Mouse (Mus musculus) stomach, embryonic 14.5 days (tissue): ENCODE measurements around the gene Fam214b. TPM values are rescaled to one million over a fixed set of nuclear protein-coding genes. Genes with fewer than 3 reads are reported as not detected.
A peak's percentile ranks its signal among the peaks of the same experiment; 100 is the strongest.

Experiments used
- ATAC-seq: fragments of 200-750 bp; cut with Nextera tagmentation; 2 replicates; pipeline ENCODE4 v1.8.0; 2017; ENCODE audit warnings: low read depth, moderate TSS enrichment; ENCODE audit not compliant: insufficient number of reproducible peaks, insufficient read depth, low FRiP score
- H3K27ac ChIP-seq: fragments of 300-500 bp; sonication (generic); 2 replicates; pipeline ENCODE4 v1.5.1; 2014; ENCODE audit warnings: mild to moderate bottlenecking, low read length, moderate library complexity, mixed read lengths
- H3K27me3 ChIP-seq: fragments of 300-500 bp; sonication (generic); 2 replicates; pipeline ENCODE4 v1.6.1; 2014; ENCODE audit warnings: low read length, control low read depth, mixed read lengths; ENCODE audit not compliant: control insufficient read depth, insufficient read depth
- H3K36me3 ChIP-seq: fragments of 300-500 bp; sonication (generic); 2 replicates; pipeline ENCODE4 v1.6.1; 2014; ENCODE audit warnings: mild to moderate bottlenecking, control low read depth, low read length, moderate library complexity, mixed read lengths; ENCODE audit not compliant: control insufficient read depth, insufficient read depth
- H3K4me1 ChIP-seq: fragments of 300-500 bp; sonication (generic); 2 replicates; pipeline ENCODE4 v1.6.1; 2014; ENCODE audit warnings: low read length, control low read depth, mixed read lengths; ENCODE audit not compliant: control insufficient read depth, insufficient read depth
- H3K4me2 ChIP-seq: fragments of 300-500 bp; sonication (generic); replicated peaks from 2 replicates; pipeline ENCODE4 v1.6.1; 2014; ENCODE audit warnings: low read depth, low read length, control low read depth
- H3K4me3 ChIP-seq: fragments of 300-500 bp; sonication (generic); 2 replicates; pipeline ENCODE4 v1.5.1; 2014; ENCODE audit warnings: low read depth, low read length, control low read depth
- H3K9ac ChIP-seq: fragments of 300-500 bp; sonication (generic); replicated peaks from 2 replicates; pipeline ENCODE4 v1.6.1; 2014; ENCODE audit warnings: low read depth, mild to moderate bottlenecking, control low read depth, low read length, moderate library complexity, mixed read lengths
- H3K9me3 ChIP-seq: fragments of 300-500 bp; sonication (generic); 2 replicates; pipeline ENCODE4 v1.6.1; 2016; ENCODE audit warnings: low read depth, low read length, control low read depth; ENCODE audit not compliant: control insufficient read depth
- WGBS: fragments of 180-500 bp; shearing (Covaris S2); extraction: QIAGEN DNeasy Blood & Tissue Kit; methylation state at CpG from one replicate; pipeline ENCODE4 v1.1.7; 2014; 5-methylcytosine and 5-hydroxymethylcytosine counted together
- polyA plus RNA-seq: library from polyadenylated mRNA; unstranded; fragments of >200 nt; fragmentation: Nextera tagmentation; extraction: Ambion mirVana; gene quantifications from 2 replicates; pipeline ENCODE4 v1.2.1, GENCODE M21; 2014

The Fam214b gene
- polyA plus RNA-seq, result 10.0 and 10.6 TPM in 2 replicates

- ATAC-seq, result peak; percentile 95
- H3K4me1 ChIP-seq, result peaks cover 19% of the 10 kb centered on the region
- WGBS, result under 1% methylated on average over 33 of the region's 33 CpGs
Measured at GRCm38 (mm10) chr4:43045659-43046302, at the start of gene Fam214b. TSS of gene Fam214b (minus strand) at chr4:43046220.

GRCm38 (mm10) chr4:43091183-43091582 is 45.2 kb upstream of the Fam214b start:
- ATAC-seq, result no peak; the same call in 1 of the 2 replicates
- H3K9ac ChIP-seq, result no peak overlapping the region
- peak overlapping the region; percentile 27; the same call in 1 of the 2 replicates for H3K27ac ChIP-seq
- H3K4me1 ChIP-seq, result peaks cover 2% of the 10 kb centered on the region; the same call in 1 of the 2 replicates
- no peak overlapping the region for H3K4me2 ChIP-seq
- no peak overlapping the region for H3K4me3 ChIP-seq
- H3K9me3 ChIP-seq, result no peaks in the 10 kb centered on the region
- no peaks in the 10 kb centered on the region for H3K36me3 ChIP-seq
- WGBS, result 36% methylated on average over 4 of the region's 4 CpGs
- H3K27me3 ChIP-seq, result no peaks in the 10 kb centered on the region

More at GRCm38 (mm10) chr4:43045659-43046302, at the start of gene Fam214b:
- Histone ChIP-seq H3K4me2 (peak within 1 kb of the TSS; percentile 72), H3K9me3 (no peaks in the 10 kb centered on the region), H3K36me3 (no peaks in the 10 kb centered on the region), H3K27ac (peak within 1 kb of the TSS; percentile 52; the same call in 1 of the 2 replicates), H3K9ac (peak within 1 kb of the TSS; percentile 30; the same call in 1 of the 2 replicates), H3K27me3 (no peaks in the 10 kb centered on the region), H3K4me3 (peak within 1 kb of the TSS; percentile 47)

GRCm38 (mm10) chr4:43089950-43090349 is 43.9 kb upstream of the Fam214b start:
- H3K4me3 ChIP-seq, result no peak overlapping the region
- no peaks in the 10 kb centered on the region for H3K9me3 ChIP-seq
- no peak overlapping the region for H3K9ac ChIP-seq

GRCm38 (mm10) chr4:43082458-43082857 is 36.4 kb upstream of the Fam214b start:
- Histone ChIP-seq H3K4me2 (no peak overlapping the region), H3K9me3 (no peaks in the 10 kb centered on the region)
- 65% methylated on average over 2 of the region's 2 CpGs for WGBS

More at GRCm38 (mm10) chr4:43089950-43090349, 43.9 kb upstream of the Fam214b start:
- H3K36me3 ChIP-seq, result no peaks in the 10 kb centered on the region
- 89% methylated on average over 2 of the region's 2 CpGs for WGBS
- peaks cover 2% of the 10 kb centered on the region; the same call in 1 of the 2 replicates for H3K4me1 ChIP-seq
- no peak overlapping the region for H3K27ac ChIP-seq
- ATAC-seq, result no peak
- no peak overlapping the region for H3K4me2 ChIP-seq
- no peaks in the 10 kb centered on the region for H3K27me3 ChIP-seq

GRCm38 (mm10) chr4:43078071-43078718 is 32.2 kb upstream of the Fam214b start:
- Histone ChIP-seq H3K9me3 (no peaks in the 10 kb centered on the region), H3K4me3 (no peak overlapping the region), H3K4me2 (no peak overlapping the region), H3K27ac (no peak overlapping the region), H3K9ac (no peak overlapping the region), H3K4me1 (no peaks in the 10 kb centered on the region), H3K27me3 (no peaks in the 10 kb centered on the region), H3K36me3 (no peaks in the 10 kb centered on the region)
- WGBS, result 49% methylated on average over 7 of the region's 7 CpGs
- ATAC-seq, result no peak

More at GRCm38 (mm10) chr4:43082458-43082857, 36.4 kb upstream of the Fam214b start:
- Histone ChIP-seq H3K27me3 (no peaks in the 10 kb centered on the region), H3K27ac (no peak overlapping the region), H3K36me3 (no peaks in the 10 kb centered on the region), H3K9ac (no peak overlapping the region), H3K4me3 (no peak overlapping the region), H3K4me1 (no peaks in the 10 kb centered on the region)
- ATAC-seq, result no peak

GRCm38 (mm10) chr4:43074923-43075322 is 28.9 kb upstream of the Fam214b start:
- no peaks in the 10 kb centered on the region for H3K9me3 ChIP-seq
- no peak for ATAC-seq
- H3K27ac ChIP-seq, result no peak overlapping the region
- no peak overlapping the region for H3K4me2 ChIP-seq
- no peaks in the 10 kb centered on the region for H3K4me1 ChIP-seq
- H3K36me3 ChIP-seq, result no peaks in the 10 kb centered on the region
- H3K9ac ChIP-seq, result no peak overlapping the region
- no peak overlapping the region for H3K4me3 ChIP-seq
- H3K27me3 ChIP-seq, result no peaks in the 10 kb centered on the region

GRCm38 (mm10) chr4:43065471-43065870 is 19.5 kb upstream of the Fam214b start:
- WGBS, result 94% methylated on average over 4 of the region's 4 CpGs
- Histone ChIP-seq H3K9ac (no peak overlapping the region), H3K27me3 (no peaks in the 10 kb centered on the region), H3K27ac (no peak overlapping the region), H3K9me3 (no peaks in the 10 kb centered on the region), H3K4me1 (no peaks in the 10 kb centered on the region), H3K36me3 (no peaks in the 10 kb centered on the region), H3K4me3 (no peak overlapping the region), H3K4me2 (no peak overlapping the region)
- no peak for ATAC-seq

- no peaks in the 10 kb centered on the region for H3K36me3 ChIP-seq
- no peaks in the 10 kb centered on the region for H3K9me3 ChIP-seq
- peak overlapping the region; percentile 86; the same call in 1 of the 2 replicates for H3K4me2 ChIP-seq
- 0 out of 2 replicates have a peak, but pooled peaks cover 3% of the 10 kb centered on the region for H3K4me1 ChIP-seq
- ATAC-seq, result no peak
- no peak overlapping the region for H3K27ac ChIP-seq
- peak overlapping the region; percentile 70; the same call in 1 of the 2 replicates for H3K4me3 ChIP-seq
- H3K9ac ChIP-seq, result no peak overlapping the region
- no peaks in the 10 kb centered on the region; the same call in 1 of the 2 replicates for H3K27me3 ChIP-seq
- WGBS, result 47% methylated on average over 3 of the region's 3 CpGs
Measured at GRCm38 (mm10) chr4:43060286-43060685, 14.3 kb upstream of the Fam214b start.
